ENCODE assay signal across 7 mouse cellular contexts in the genomic region with DNA sequence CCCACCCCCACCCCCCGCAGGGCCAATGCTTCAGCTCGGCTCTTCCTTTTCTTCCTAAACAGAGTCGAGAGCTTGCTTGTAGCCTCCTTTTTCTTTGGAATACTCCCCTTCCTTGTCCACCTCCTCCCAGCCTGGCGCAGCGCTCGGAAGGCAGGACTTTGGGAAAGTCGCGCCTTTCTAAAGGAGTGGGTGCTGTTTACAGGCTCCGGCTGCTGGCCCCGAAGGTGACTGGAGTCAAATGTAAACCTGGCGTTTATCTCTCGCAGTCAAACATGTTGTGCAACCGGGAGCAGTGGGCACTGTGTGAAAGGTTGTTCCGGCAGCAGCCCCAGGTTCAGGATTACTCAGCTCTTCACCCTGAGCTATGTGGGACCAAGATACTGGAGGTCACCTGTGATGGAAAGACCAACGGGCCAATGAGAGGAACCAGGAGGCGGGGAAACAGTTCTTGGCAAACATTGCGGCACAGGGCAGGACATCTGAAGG. TPM values are rescaled to one million over a fixed set of nuclear protein-coding genes. Genes with fewer than 3 reads are reported as not detected.
DNase-seq lines count a peak whose midpoint lies in the region; ATAC-seq lines count a peak whose summit lies in the region.

No protein-coding gene starts in this region.

- H3K9ac ChIP-seq in intestine, embryonic 16.5 days (ENCODE audit: low read depth, low read length), result peak overlapping the region; percentile 69
- H3K9ac ChIP-seq in midbrain, embryonic 11.5 days (ENCODE audit: low read length), result peak overlapping the region; percentile 69

- peak overlapping the region; percentile 55 for H3K4me2 ChIP-seq in intestine, embryonic 16.5 days (ENCODE audit: low read depth, low read length)
- peak overlapping the region; percentile 58 for H3K4me2 ChIP-seq in midbrain, embryonic 11.5 days

- H3K27me3 ChIP-seq in intestine, embryonic 16.5 days (replicated peaks; ENCODE audit: control insufficient read depth, insufficient read depth, low read length), result no peaks in the 10 kb centered on the region
- 0 out of 2 replicates have a peak, but pooled peaks cover 3% of the 10 kb centered on the region for H3K27me3 ChIP-seq in midbrain, embryonic 11.5 days (ENCODE audit: control insufficient read depth, insufficient read depth, low read length)

- no peaks in the 10 kb centered on the region for H3K9me3 ChIP-seq in intestine, embryonic 16.5 days (ENCODE audit: control insufficient read depth, low read length)
- H3K9me3 ChIP-seq in midbrain, embryonic 11.5 days (ENCODE audit: control insufficient read depth, low read length), result no peaks in the 10 kb centered on the region

- peak overlapping the region; percentile 84 for H3K27ac ChIP-seq in intestine, embryonic 16.5 days (ENCODE audit: low read length)
- peak overlapping the region; percentile 32; the same call in 1 of the 2 replicates for H3K27ac ChIP-seq in midbrain, embryonic 11.5 days (ENCODE audit: low read depth, low read length)

- H3K4me3 ChIP-seq in intestine, embryonic 16.5 days (ENCODE audit: low read length), result peak overlapping the region; percentile 45
- H3K4me3 ChIP-seq in midbrain, embryonic 11.5 days (ENCODE audit: low read depth, low read length), result peak overlapping the region; percentile 53

- peaks cover 5% of the 10 kb centered on the region for H3K4me1 ChIP-seq in intestine, embryonic 16.5 days (ENCODE audit: control insufficient read depth, insufficient read depth, low read length)
- H3K4me1 ChIP-seq in midbrain, embryonic 11.5 days (ENCODE audit: control insufficient read depth, insufficient read depth, low read length), result peaks cover 9% of the 10 kb centered on the region

- H3K36me3 ChIP-seq in intestine, embryonic 16.5 days (ENCODE audit: control insufficient read depth, insufficient read depth, low read length), result no peaks in the 10 kb centered on the region
- no peaks in the 10 kb centered on the region for H3K36me3 ChIP-seq in midbrain, embryonic 11.5 days (ENCODE audit: control insufficient read depth, insufficient read depth, low read length)

- peak; percentile 100 for ATAC-seq in intestine, embryonic 16.5 days
- ATAC-seq in midbrain, embryonic 11.5 days (ENCODE audit: low FRiP score), result peak; percentile 97

- under 1% methylated on average over 17 of the region's 17 CpGs for WGBS in intestine, embryonic 16.5 days
- WGBS in midbrain, embryonic 11.5 days, result under 1% methylated on average over 17 of the region's 17 CpGs

- peak; percentile 97 for DNase-seq in adrenal gland, adult 2 months
- DNase-seq in embryo, embryonic 9.5 days (ENCODE audit: extremely low spot score), result peak; percentile 90
- DNase-seq in gastrocnemius, postnatal 4 days (ENCODE audit: low spot score in 2 of 2), result peak; percentile 61 to 85
- DNase-seq in left cerebral cortex, postnatal 36 days (ENCODE audit: low spot score in 2 of 2), result peak; percentile 84 to 89
- DNase-seq in midbrain, embryonic 11.5 days (ENCODE audit: low spot score, missing footprints), result peak; percentile 99
- peak; percentile 96 for DNase-seq in skeletal muscle tissue, adult 2 months (ENCODE audit: low read depth, low spot score)

- intact Hi-C loops in left cerebral cortex, postnatal 36 days (cut with DNase I), result no loop called here

RNA-seq across cellular contexts. Expression of a gene that starts 15.5 kb away (rescaled TPM):
- total RNA-seq in adrenal gland, adult 2 months (2021), result 10 to 100 TPM; 70.7 to 81.7 TPM
- 6.3 and 8.0 TPM in 2 replicates for polyA plus RNA-seq in adrenal gland, adult 2 months (2012; rRNA removed)
- total RNA-seq in gastrocnemius, postnatal 4 days (2021), result 100 to 1,000 TPM in 1 of 2 experiments, 10 to 100 TPM in 1; 91.2 to 104 TPM
- polyA plus RNA-seq in intestine, embryonic 16.5 days (2015; fragmentation: Nextera tagmentation; extraction: Ambion mirVana), result 25.6 and 26.8 TPM in 2 replicates
- total RNA-seq in left cerebral cortex, postnatal 36 days (2021), result 10 to 100 TPM; 80.3 to 85.1 TPM
- polyA plus RNA-seq in midbrain, embryonic 11.5 days (2014; fragmentation: Nextera tagmentation; extraction: Ambion mirVana), result 30.3 and 35.1 TPM in 2 replicates

Comparison
In these comparisons a context has a peak if more than half of its experiments do, and no peak if none do; other contexts are left out.
1. Peak in every context shown above with its lines: DNase-seq, ATAC-seq, H3K4me3 ChIP-seq and H3K27ac ChIP-seq.